Mouse (Mus musculus) liver, adult 2 months (tissue): Measurements from ENCODE around the gene Ssxb5.
A peak's percentile ranks its signal among the peaks of the same experiment; 100 is the strongest.

Experiments used
- CTCF ChIP-seq: fragments of 200-500 bp; IDR thresholded peaks from 2 replicates; pipeline ENCODE4 v1.5.1; 2011; ENCODE audit warnings: low read depth, low read length, control low read depth
- POLR2A ChIP-seq: fragments of 200-500 bp; IDR thresholded peaks from 2 replicates; pipeline ENCODE4 v1.6.1; 2011; ENCODE audit warnings: low read length, control low read depth; ENCODE audit not compliant: insufficient read depth; ENCODE audit errors: extremely low read depth

- no peak for TF ChIP-seq POLR2A
- TF ChIP-seq CTCF = peak; percentile 34; the same call in 1 of the 2 replicates
These were observed 28.6 kb downstream of the Ssxb5 start for GRCm38 (mm10) chrX:8832043-8832442.
